Mouse (Mus musculus): Measurements from ENCODE around the gene Gsdmc3.
"Not testable (repeated sequence)": the region's sequence is repeated elsewhere in the genome, so short reads cannot be mapped to it uniquely, and the experiment has no call there.

Gsdmc3 gene

DNA sequence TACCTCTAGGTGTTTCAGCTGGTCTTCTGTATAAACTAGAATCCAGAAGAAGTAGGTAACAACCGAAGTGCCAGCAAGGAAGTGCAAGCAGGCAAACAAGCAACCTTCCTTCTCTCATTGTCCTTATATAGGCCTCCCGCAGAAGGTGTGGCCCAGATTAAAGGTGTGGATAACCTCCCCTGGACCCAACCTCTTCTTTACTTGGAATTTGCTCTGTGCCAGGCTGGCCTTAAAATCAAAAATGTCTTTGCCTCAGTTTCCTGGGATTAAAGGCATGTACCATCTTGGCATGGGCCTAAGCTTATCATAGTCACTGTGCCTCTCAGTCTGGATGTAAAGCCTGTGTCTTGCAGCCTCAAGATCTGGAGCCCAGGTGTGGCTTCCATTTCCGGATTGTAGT lies at the start of gene Gsdmc3:
Gsdmc3 (minus strand) TSS at position 101 of the 400 bp plus-strand sequence.
- not testable (repeated sequence) for DNase-seq (ENCODE audit: low spot score)

DNA sequence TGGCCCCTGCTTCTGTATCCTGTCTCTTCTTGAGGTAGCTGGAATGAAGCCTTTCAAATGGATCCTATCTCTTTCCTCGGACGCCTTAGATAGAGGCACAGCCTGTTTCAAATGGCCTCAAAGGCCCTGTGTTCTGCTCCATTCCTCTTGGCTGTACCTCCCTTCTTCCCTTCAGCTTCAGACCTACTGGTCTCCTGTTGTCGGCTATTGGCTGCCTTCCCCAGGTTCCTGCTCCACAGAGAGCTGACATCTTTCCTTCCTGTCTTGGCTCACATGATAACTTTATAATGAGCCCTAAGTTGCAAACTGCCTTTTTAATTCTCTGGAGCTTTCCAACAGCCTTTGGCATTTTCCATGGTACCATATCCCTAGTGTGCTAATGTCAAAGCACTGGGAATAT lies 47.8 kb upstream of the Gsdmc3 start:
- no peak for DNase-seq (ENCODE audit: low spot score)

DNA sequence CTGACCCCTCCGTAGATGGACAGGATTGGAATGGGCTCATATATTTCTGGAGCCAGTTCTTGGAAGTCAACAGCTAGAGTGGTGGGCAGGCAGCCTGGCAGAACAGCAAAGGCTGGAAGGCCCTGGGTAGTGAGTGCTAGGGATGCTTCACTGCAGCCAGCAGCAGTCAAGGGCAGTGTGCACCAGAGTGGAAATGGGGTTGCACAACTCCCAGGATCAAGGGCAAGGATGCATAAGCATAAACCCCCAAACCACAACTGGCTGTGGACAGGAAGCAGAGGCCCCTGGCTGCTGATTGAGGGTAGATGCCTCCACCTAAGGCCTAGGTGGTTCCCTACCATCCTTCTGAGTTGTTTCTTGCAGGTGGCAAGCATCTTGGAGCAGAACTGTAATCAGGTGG lies 46.1 kb upstream of the Gsdmc3 start:
- DNase-seq (ENCODE audit: low spot score): no peak

DNA sequence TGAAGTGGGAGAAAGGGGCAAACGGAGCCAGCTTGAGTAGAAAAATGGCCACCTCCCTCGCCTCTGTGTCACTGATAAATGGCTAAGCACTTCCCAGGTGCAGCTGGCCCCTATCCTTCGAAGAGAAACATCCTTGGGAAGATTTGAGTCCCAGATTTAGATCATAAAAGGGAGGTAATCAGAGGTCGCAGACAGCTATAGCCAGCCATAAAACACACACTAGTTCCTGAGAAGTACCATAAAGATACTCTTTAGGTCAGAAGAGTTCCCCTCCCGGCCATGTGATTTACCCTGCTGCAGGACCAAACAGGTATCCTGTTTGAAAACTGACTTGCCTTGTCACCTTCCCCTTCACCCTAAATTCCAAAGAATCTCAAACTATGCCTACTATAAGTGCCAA lies 43.3 kb upstream of the Gsdmc3 start:
- not testable (repeated sequence) for DNase-seq (ENCODE audit: low spot score)

DNA sequence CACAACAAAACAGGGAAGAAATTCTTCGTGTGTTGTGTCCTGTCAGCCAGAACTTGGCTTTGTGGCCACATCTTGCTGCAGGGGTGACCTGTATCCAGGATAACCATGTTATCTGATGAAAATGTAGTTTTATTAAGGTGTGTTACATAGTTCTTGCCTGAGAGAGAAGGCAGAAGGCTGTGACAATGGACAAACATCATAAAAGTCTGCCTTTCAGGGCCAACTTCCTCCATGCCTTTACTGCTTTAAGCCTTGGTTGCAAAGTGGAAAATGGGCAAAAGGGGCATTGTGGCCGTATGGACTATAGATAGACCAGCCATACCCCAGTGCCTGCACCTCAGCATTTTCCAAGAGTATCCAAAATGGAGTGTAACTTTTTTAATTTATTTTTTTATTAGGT lies 41.4 kb upstream of the Gsdmc3 start:
- DNase-seq (ENCODE audit: low spot score): not testable (repeated sequence)

DNA sequence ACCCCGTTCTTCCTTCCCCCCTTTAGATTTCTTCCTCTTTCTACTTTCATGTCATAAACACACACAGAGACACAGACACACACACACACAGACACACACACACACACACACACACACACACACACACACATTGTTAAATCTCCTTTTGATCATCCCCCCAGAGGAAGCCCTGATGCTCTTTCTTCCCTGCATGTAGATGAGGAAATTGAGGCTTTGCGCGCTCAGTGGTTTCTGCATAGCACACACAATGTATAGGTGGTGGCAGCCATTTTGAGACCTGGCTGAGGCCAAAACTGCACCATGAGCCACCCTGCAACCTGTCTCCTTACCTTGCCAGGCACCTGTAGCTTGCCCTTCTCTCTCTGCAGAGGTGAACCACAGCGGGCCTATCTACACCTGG lies 38.2 kb upstream of the Gsdmc3 start:
- not testable (repeated sequence) for DNase-seq (ENCODE audit: low spot score)

DNA sequence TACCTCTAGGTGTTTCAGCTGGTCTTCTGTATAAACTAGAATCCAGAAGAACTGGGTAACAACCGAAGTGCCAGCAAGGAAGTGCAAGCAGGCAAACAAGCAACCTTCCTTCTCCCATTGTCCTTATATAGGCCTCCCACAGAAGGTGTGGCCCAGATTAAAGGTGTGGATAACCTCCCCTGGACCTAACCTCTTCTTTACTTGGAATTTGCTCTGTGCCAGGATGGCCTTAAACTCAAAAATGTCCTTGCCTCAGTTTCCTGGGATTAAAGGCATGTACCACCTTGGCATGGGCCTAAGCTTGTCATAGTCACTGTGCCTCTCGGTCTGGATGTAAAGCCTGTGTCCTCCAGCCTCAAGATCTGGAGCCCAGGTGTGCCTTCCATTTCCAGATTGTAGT lies 33.8 kb upstream of the Gsdmc3 start, which contains the start of gene Gsdmc4:
Gsdmc4 (minus strand) TSS at position 101 of the 400 bp plus-strand sequence.
- DNase-seq (ENCODE audit: low spot score): not testable (repeated sequence)

DNA sequence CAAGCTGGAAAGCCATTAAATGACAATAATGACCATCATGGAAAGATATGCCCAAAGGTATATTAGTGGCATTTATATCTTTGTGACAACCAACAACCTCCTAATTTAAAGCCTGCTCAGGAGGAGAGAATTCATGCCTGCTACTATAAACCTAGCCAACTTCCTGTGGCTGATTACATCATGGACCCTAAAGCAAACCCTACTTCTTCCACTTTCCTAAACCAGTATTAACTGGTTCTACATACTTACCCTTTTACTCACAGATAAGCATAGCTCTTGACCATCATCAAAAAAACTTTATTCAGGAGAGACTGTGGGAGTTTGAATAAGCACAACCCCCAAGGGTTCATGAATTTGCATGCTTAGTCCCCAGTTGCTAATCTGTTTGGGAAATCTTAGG lies 31.5 kb upstream of the Gsdmc3 start:
- DNase-seq (ENCODE audit: low spot score): not testable (repeated sequence)

DNA sequence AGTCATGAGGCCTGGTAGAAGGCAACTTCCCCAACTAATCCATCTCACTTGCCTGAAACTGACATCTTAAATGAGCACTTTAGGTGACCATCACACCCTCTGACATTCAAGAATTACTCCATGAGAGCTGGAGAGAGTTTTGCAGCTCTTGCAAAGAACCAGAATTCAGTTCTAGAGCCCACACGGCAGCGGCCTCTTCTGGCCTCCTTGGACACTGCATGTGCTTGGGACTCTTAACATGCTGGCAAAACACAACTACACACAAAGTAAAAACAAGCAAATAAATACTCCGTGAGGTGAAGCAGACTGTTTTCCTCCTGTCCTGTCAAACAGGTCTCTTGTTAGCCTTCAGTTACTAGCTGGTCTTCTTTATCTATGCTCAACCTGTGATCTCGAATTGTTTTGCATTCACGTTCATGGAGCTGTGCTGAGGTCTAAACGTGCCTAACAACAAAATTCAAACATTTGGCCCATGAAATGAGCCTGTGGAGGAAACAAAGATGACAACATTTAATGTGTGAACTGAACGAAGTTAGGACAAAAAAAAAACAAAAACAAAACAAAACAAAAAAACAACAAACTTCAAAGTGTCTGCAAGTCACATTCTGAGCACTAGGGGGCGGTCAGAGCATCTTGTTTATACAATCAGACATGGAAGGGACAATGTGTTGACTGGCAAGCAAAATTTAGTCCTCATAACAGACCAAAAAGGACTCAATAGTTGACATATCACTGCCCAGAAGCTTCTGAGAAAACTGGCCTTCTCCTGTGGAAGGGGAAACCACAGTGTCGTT lies 17.4 kb upstream of the Gsdmc3 start:
- DNase-seq (ENCODE audit: low spot score): peak; percentile 65

DNA sequence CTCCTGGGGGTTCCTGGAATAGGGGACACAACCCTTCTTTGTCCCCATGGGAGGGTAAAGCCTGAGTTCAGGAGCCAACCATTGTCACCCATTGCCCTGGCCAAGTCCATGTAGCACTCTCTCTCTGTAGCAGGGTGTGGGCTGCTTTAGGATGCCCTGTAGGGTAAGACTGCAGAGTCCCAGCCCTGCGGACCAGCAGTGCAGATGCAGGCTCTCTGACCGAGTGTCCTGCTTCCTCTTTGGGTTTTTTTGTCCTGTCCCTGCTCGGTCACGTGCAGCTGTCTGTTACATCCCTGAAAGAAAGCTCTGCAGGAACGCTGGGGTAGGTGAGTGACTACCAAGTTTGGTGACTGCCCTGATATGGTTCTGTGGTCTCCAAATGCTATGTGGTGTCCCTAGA lies 10.1 kb upstream of the Gsdmc3 start:
- not testable (repeated sequence) for DNase-seq (ENCODE audit: low spot score)

DNA sequence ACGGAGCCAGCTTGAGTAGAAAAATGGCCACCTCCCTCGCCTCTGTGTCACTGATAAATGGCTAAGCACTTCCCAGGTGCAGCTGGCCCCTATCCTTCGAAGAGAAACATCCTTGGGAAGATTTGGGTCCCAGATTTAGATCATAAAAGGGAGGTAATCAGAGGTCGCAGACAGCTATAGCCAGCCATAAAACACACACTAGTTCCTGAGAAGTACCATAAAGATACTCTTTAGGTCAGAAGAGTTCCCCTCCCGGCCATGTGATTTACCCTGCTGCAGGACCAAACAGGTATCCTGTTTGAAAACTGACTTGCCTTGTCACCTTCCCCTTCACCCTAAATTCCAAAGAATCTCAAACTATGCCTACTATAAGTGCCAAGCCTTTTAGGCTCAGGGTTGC lies 9.6 kb upstream of the Gsdmc3 start:
- DNase-seq (ENCODE audit: low spot score): not testable (repeated sequence)

DNA sequence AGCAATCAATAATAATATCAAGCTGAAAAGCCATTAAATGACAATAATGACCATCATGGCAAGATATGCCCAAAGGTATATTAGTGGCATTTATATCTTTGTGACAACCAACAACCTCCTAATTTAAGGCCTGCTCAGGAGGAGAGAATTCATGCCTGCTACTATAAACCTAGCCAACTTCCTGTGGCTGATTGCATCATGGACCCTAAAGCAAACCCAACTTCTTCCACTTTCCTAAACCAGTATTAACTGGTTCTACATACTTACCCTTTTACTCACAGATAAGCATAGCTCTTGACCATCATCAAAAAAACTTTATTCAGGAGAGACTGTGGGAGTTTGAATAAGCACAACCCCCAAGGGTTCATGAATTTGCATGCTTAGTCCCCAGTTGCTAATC lies 2.2 kb downstream of the Gsdmc3 start:
- DNase-seq (ENCODE audit: low spot score): not testable (repeated sequence)

DNA sequence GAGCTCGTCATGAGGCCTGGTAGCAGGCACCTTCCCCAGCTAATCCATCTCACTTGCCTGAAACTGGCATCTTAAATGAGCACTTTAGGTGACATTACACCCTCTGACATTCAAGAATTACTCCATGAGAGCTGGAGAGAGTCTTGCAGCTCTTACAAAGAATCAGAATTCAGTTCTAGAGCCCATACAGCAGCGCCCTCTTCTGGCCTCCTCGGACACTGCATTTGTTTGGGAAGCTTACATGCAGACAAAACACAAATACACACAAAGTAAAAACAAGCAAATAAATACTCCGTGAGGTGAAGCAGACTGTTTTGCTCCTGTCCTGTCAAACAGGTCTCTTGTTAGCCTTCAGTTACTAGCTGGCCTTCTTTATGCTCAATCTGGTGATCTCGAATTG lies 16.4 kb downstream of the Gsdmc3 start:
- DNase-seq (ENCODE audit: low spot score): peak; percentile 49

All from retina, embryonic 14.5 days (tissue).